Mouse (Mus musculus) midbrain, embryonic 15.5 days (tissue): ENCODE measurements around the gene Pik3c2b. TPM values are rescaled to one million over a fixed set of nuclear protein-coding genes. Genes with fewer than 3 reads are reported as not detected.

Experiments used
- ATAC-seq: fragments of 200-750 bp; cut with Nextera tagmentation; replicated peaks from 2 replicates; pipeline ENCODE4 v1.8.0; 2017; ENCODE audit warnings: moderate TSS enrichment
- H3K27ac ChIP-seq: fragments of 300-500 bp; sonication (generic); 2 replicates; pipeline ENCODE4 v1.5.1; 2015; ENCODE audit warnings: mild to moderate bottlenecking, inconsistent platforms
- H3K27me3 ChIP-seq: fragments of 300-500 bp; sonication (generic); replicated peaks from 2 replicates; pipeline ENCODE4 v1.6.1; 2015; ENCODE audit warnings: inconsistent platforms
- H3K36me3 ChIP-seq: fragments of 300-500 bp; sonication (generic); replicated peaks from 2 replicates; pipeline ENCODE4 v1.6.1; 2015; ENCODE audit warnings: inconsistent platforms
- H3K4me1 ChIP-seq: fragments of 300-500 bp; sonication (generic); 2 replicates; pipeline ENCODE4 v1.6.1; 2015; ENCODE audit warnings: inconsistent platforms
- H3K4me2 ChIP-seq: fragments of 300-500 bp; sonication (generic); 2 replicates; pipeline ENCODE4 v1.6.1; 2015; ENCODE audit warnings: inconsistent platforms, mild to moderate bottlenecking, moderate library complexity
- H3K4me3 ChIP-seq: fragments of 300-500 bp; sonication (generic); 2 replicates; pipeline ENCODE4 v1.5.1; 2015; ENCODE audit warnings: mild to moderate bottlenecking, inconsistent platforms
- H3K9ac ChIP-seq: fragments of 300-500 bp; sonication (generic); 2 replicates; pipeline ENCODE4 v1.6.1; 2015; ENCODE audit warnings: mild to moderate bottlenecking, inconsistent platforms
- H3K9me3 ChIP-seq: fragments of 300-500 bp; sonication (generic); 2 replicates; pipeline ENCODE4 v1.6.1; 2016; ENCODE audit warnings: inconsistent platforms
- WGBS: fragments of 180-500 bp; shearing (Covaris S2); methylation state at CpG from one replicate; pipeline ENCODE4 v1.1.7; 2015; ENCODE audit warnings: mixed read lengths; 5-methylcytosine and 5-hydroxymethylcytosine counted together
- polyA plus RNA-seq: library from polyadenylated mRNA; unstranded; fragments of >200 nt; fragmentation: Nextera tagmentation; extraction: Ambion mirVana; gene quantifications from 2 replicates; pipeline ENCODE4 v1.2.1, GENCODE M21; 2015

The Pik3c2b gene
- polyA plus RNA-seq, 1 experiment from 2014 or later: 17.1 TPM

- no peak for ATAC-seq
- peak overlapping the region; percentile 79 for H3K4me3 ChIP-seq
- WGBS: 11% methylated on average over 26 of the region's 26 CpGs
- peaks cover 52% of the 10 kb centered on the region for H3K4me1 ChIP-seq
- H3K9ac ChIP-seq: peak overlapping the region; percentile 89
- peak overlapping the region; percentile 96; the same call in 1 of the 2 replicates for H3K27ac ChIP-seq
- no peaks in the 10 kb centered on the region for H3K27me3 ChIP-seq
- peak overlapping the region; percentile 95 for H3K4me2 ChIP-seq
- H3K36me3 ChIP-seq: peaks cover 11% of the 10 kb centered on the region; the same call in 1 of the 2 replicates
- H3K9me3 ChIP-seq: no peaks in the 10 kb centered on the region
Measured at GRCm38 (mm10) chr1:133132388-133133326, 87.2 kb downstream of the Pik3c2b start.

- peak overlapping the region; percentile 95 for H3K4me2 ChIP-seq
- H3K36me3 ChIP-seq: peaks cover 15% of the 10 kb centered on the region; the same call in 1 of the 2 replicates
- peak overlapping the region; percentile 79 for H3K4me3 ChIP-seq
- H3K9ac ChIP-seq: peak overlapping the region; percentile 89
- H3K9me3 ChIP-seq: no peaks in the 10 kb centered on the region
- H3K27ac ChIP-seq: no peak overlapping the region
- H3K4me1 ChIP-seq: peaks cover 52% of the 10 kb centered on the region
- no peaks in the 10 kb centered on the region for H3K27me3 ChIP-seq
- ATAC-seq: no peak
- WGBS: 14% methylated on average over 2 of the region's 2 CpGs
Measured at GRCm38 (mm10) chr1:133133425-133133824, 88.0 kb downstream of the Pik3c2b start.

- peak overlapping the region; percentile 79 for H3K4me3 ChIP-seq
- H3K27me3 ChIP-seq: no peaks in the 10 kb centered on the region
- peak overlapping the region; percentile 95 for H3K4me2 ChIP-seq
- H3K36me3 ChIP-seq: peaks cover 22% of the 10 kb centered on the region; the same call in 1 of the 2 replicates
- no peaks in the 10 kb centered on the region for H3K9me3 ChIP-seq
- ATAC-seq: no peak
- H3K4me1 ChIP-seq: peaks cover 52% of the 10 kb centered on the region
- H3K27ac ChIP-seq: no peak overlapping the region
- 14% methylated on average over 4 of the region's 4 CpGs for WGBS
- H3K9ac ChIP-seq: peak overlapping the region; percentile 89
Measured at GRCm38 (mm10) chr1:133134071-133134470, 88.6 kb downstream of the Pik3c2b start.

DNA sequence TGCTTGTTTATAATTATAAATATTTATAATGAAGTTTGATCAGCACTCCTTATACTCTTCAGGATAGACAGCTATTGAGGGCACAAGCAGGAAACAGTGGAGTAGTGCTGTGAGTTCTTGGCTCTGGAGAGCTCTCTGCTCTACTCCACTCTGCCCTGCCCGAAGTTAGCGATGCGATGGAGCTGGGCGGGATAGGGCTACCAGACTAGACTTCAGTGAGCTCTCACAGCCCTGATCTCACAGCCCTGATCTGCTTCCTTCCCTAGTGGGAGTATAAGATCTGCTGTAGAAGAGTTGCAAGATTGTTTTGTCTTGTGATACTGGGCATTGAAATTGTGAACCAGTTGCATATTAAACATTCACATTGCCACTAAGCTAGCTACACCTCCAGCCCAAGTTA lies 89.4 kb downstream of the Pik3c2b start:
- WGBS: 35% methylated on average over 4 of the region's 4 CpGs
- Histone ChIP-seq H3K4me3 (peak overlapping the region; percentile 79), H3K4me2 (peak overlapping the region; percentile 95), H3K27ac (no peak overlapping the region), H3K36me3 (peaks cover 27% of the 10 kb centered on the region; the same call in 1 of the 2 replicates), H3K9me3 (no peaks in the 10 kb centered on the region), H3K4me1 (peaks cover 52% of the 10 kb centered on the region), H3K27me3 (no peaks in the 10 kb centered on the region), H3K9ac (no peak overlapping the region)
- ATAC-seq: no peak

- Histone ChIP-seq H3K27ac (no peak overlapping the region), H3K4me2 (peak overlapping the region; percentile 95; the same call in 1 of the 2 replicates), H3K4me3 (no peak overlapping the region; the same call in none of the 2 replicates), H3K9ac (no peak overlapping the region), H3K9me3 (no peaks in the 10 kb centered on the region), H3K36me3 (peaks cover 32% of the 10 kb centered on the region; the same call in 1 of the 2 replicates), H3K27me3 (no peaks in the 10 kb centered on the region), H3K4me1 (peaks cover 48% of the 10 kb centered on the region)
- ATAC-seq: no peak
- WGBS: 61% methylated on average over 5 of the region's 5 CpGs
Measured at GRCm38 (mm10) chr1:133135808-133136207, 90.3 kb downstream of the Pik3c2b start.

GRCm38 (mm10) chr1:133138401-133138800 lies 92.9 kb downstream of the Pik3c2b start:
- H3K9me3 ChIP-seq: no peaks in the 10 kb centered on the region
- ATAC-seq: no peak
- H3K36me3 ChIP-seq: peaks cover 32% of the 10 kb centered on the region; the same call in 1 of the 2 replicates
- peaks cover 34% of the 10 kb centered on the region for H3K4me1 ChIP-seq
- H3K4me2 ChIP-seq: no peak overlapping the region
- no peak overlapping the region for H3K4me3 ChIP-seq
- WGBS: 100% methylated on average over 1 of the region's 1 CpGs
- H3K9ac ChIP-seq: no peak overlapping the region
- H3K27me3 ChIP-seq: no peaks in the 10 kb centered on the region
- no peak overlapping the region for H3K27ac ChIP-seq

- Histone ChIP-seq H3K27me3 (no peaks in the 10 kb centered on the region), H3K4me2 (no peak overlapping the region), H3K27ac (no peak overlapping the region), H3K36me3 (no peaks in the 10 kb centered on the region), H3K9ac (no peak overlapping the region), H3K9me3 (no peaks in the 10 kb centered on the region), H3K4me3 (no peak overlapping the region), H3K4me1 (no peaks in the 10 kb centered on the region)
- 0 out of 2 replicates have a peak, but pooled peaks have one; percentile 48 for ATAC-seq
- 64% methylated on average over 22 of the region's 22 CpGs for WGBS
Measured at GRCm38 (mm10) chr1:133146014-133147009, 100.8 kb downstream of the Pik3c2b start.

GRCm38 (mm10) chr1:133147324-133147723 lies 101.9 kb downstream of the Pik3c2b start:
- H3K9me3 ChIP-seq: no peaks in the 10 kb centered on the region
- no peak overlapping the region for H3K4me3 ChIP-seq
- H3K27ac ChIP-seq: no peak overlapping the region
- H3K36me3 ChIP-seq: no peaks in the 10 kb centered on the region
- no peak for ATAC-seq
- no peaks in the 10 kb centered on the region for H3K27me3 ChIP-seq
- H3K9ac ChIP-seq: no peak overlapping the region
- WGBS: 83% methylated on average over 5 of the region's 5 CpGs
- H3K4me1 ChIP-seq: no peaks in the 10 kb centered on the region
- no peak overlapping the region for H3K4me2 ChIP-seq

GRCm38 (mm10) chr1:133148122-133148521 lies 102.7 kb downstream of the Pik3c2b start:
- Histone ChIP-seq H3K27me3 (no peaks in the 10 kb centered on the region), H3K36me3 (no peaks in the 10 kb centered on the region), H3K4me3 (no peak overlapping the region), H3K27ac (no peak overlapping the region), H3K9me3 (no peaks in the 10 kb centered on the region), H3K9ac (no peak overlapping the region), H3K4me1 (no peaks in the 10 kb centered on the region), H3K4me2 (no peak overlapping the region)
- ATAC-seq: no peak
- 94% methylated on average over 8 of the region's 8 CpGs for WGBS

DNA sequence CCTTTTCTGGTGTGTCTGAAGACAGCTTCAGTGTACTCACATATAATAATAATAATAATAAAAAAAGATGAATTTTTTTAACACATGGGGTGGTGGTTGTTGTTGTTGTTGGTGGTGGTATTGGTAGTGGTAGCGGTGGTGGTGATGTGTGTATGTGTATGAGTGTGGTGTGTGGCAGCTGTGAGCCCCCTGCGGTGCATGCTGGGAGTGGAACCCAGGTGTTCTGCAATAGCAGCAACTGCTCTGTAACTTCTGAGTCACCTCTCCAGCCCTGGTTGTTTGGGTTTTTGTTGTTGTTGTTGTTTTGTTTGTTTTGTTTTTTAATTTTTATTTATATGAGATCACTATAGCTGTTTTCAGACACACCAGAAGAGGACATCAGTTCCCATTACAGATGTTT lies 105.1 kb downstream of the Pik3c2b start:
- Histone ChIP-seq H3K4me3 (no peak overlapping the region), H3K27me3 (no peaks in the 10 kb centered on the region), H3K27ac (no peak overlapping the region), H3K9me3 (no peaks in the 10 kb centered on the region), H3K36me3 (no peaks in the 10 kb centered on the region), H3K9ac (no peak overlapping the region), H3K4me1 (no peaks in the 10 kb centered on the region), H3K4me2 (no peak overlapping the region)
- 89% methylated on average over 2 of the region's 2 CpGs for WGBS
- ATAC-seq: no peak

DNA sequence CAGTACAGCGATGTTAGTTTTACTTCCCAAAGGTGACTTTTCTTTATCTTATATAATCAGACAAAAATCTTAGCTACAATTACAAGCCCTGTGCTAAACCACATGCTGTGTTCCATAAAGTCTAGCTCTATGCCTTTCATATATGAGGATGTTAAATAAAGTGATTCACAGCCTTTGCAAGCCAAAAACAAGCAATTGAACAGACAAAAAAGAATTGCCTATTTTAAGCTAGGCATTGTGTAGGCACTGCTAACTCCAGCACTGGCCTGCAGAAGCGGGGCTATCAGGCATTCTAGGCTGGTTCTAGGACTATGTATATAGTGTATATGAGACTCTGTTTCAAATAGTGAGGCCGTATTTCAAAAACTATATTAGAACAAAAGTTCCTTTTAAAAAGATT lies 106.7 kb downstream of the Pik3c2b start:
- H3K4me3 ChIP-seq: no peak overlapping the region
- no peaks in the 10 kb centered on the region for H3K9me3 ChIP-seq
- H3K27ac ChIP-seq: no peak overlapping the region
- 91% methylated on average over 3 of the region's 3 CpGs for WGBS
- H3K4me1 ChIP-seq: no peaks in the 10 kb centered on the region
- H3K27me3 ChIP-seq: no peaks in the 10 kb centered on the region
- no peak overlapping the region for H3K4me2 ChIP-seq
- H3K9ac ChIP-seq: no peak overlapping the region
- H3K36me3 ChIP-seq: no peaks in the 10 kb centered on the region
- no peak for ATAC-seq

GRCm38 (mm10) chr1:133155270-133155669 lies 109.8 kb downstream of the Pik3c2b start:
- H3K4me1 ChIP-seq: peaks cover 3% of the 10 kb centered on the region; the same call in 1 of the 2 replicates
- H3K27ac ChIP-seq: no peak overlapping the region
- 86% methylated on average over 6 of the region's 6 CpGs for WGBS
- ATAC-seq: no peak
- no peaks in the 10 kb centered on the region for H3K36me3 ChIP-seq
- H3K27me3 ChIP-seq: no peaks in the 10 kb centered on the region
- no peaks in the 10 kb centered on the region for H3K9me3 ChIP-seq
- H3K4me3 ChIP-seq: no peak overlapping the region
- H3K4me2 ChIP-seq: no peak overlapping the region
- no peak overlapping the region for H3K9ac ChIP-seq
